Mouse (Mus musculus) activated CD4-positive, CD25-positive, alpha-beta regulatory T cell (primary cell): ENCODE data around the gene Fam160a2. TPM values are rescaled to one million over a fixed set of nuclear protein-coding genes. Genes with fewer than 3 reads are reported as not detected.

Source experiments
- polyA plus RNA-seq, 2 experiments: library from polyadenylated mRNA; unstranded; fragments of 100-300 nt; shearing (Covaris generic); gene quantifications; one replicate each; pipeline ENCODE4 v1.2.1; 2017

Gene Fam160a2
- polyA plus RNA-seq: 10 to 100 TPM; 18.2 to 23.4 TPM

DNA sequence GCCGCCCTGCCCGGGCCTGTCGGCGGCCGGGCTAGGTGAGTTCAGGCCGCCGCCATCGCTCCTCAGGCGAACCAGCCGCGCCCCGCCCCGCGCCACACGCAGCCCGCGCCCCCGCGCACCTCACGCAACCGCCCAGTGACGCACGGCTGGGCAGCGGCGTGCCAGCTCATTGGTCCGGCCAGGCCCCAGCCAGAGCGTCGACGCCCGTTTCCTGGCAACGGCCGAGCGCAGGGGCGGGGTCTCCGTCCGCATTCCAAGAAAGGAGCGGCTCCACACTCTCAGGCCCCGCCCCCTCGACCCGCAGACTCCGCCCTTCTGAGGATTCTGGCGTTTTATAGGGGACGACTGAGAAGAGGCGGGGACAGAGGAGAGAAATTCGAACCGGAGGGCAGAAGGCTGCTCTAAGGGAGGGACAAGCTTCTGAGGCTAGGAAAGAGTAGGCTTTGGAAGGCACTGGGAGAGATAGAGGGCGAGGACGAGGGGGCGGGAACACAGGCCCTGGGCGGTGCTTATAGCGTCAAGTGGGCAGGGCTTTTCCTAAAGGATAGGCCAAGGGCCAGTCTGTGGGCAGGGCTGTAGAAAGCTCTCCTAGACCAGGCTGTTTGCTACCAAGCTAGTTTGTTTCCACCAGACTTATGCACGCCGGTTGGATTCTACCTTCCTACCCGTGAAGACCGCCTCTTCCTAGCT lies at the start of gene Fam160a2:
Fam160a2 (minus strand) TSS at position 120 of the 690 bp plus-strand sequence.

DNA sequence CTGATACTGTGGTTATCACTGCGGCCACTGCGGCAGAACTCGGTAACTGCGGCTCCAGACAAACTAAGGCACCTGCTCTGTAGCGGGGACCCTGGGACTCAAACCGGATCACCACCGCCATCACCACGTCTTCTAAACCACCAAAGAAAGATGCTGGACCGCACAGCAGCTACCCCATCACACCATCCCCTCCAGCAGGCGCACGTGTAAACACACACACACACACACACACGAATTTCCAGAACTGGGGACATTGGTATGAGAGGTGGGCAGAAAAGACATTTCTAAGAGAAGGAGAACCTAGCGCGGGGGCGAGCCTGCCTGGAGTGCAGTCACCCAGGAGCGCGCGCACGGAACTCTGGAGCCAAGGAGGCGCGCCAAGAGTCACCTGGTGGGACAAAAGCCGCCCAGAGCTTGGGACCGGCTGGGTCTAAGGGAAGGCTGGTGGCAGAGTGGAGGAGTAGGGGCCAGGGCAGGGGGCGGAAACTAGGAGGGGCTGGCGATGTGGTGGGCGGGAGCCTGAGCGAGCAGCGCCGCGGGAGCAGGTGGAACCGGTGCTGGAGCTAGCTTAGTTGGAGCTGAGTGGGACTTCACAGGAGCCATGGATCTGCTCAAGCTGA lies 25.7 kb upstream of the Fam160a2 start, which contains the start of gene Cckbr:
Cckbr (plus strand) TSS at position 308 of the 620 bp plus-strand sequence.

DNA sequence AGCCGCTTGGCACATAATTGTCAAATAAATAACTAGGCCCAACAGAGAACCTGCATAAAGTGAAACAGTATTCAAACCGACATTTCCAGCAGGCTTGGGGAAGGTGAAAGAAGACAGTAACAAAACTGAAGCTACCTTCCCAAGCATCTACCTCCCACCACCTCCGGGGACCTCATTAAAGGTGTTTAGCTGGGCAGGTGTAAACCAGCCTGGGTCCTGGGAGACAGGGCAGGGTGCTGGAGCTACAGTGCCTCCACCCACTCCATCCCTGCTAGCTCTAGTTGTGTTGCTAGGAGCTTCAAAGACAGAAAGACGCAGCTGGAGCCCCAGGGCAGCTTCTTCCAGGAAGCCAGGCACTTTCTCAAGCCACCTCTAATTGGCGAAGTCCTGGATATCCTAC lies 4.4 kb upstream of the Fam160a2 start, which contains the start of gene Cnga4:
Cnga4 (plus strand) TSS at position 301 of the 400 bp plus-strand sequence.

DNA sequence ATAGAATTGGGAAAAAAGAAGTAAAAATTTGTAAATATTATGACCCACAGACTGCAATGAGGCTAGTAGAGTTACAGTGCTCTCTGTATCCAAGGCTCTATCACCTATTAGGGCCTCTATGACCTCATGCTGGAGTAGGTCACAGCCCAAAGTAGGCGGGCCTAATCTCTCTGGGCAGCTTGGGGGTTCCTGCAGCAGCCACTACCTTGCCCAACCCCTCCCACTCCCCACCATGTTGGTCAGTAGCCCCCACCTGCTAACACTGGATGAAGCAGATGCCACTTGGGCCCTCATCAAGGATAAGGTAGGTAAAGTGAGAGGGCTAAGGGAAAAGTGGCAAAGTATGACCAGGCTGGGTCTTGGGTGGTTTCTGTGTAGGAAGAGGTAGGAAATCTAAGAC lies 25.0 kb downstream of the Fam160a2 start, which contains the start of gene Gm5901:
Gm5901 (plus strand) TSS at position 173 of the 400 bp plus-strand sequence.

DNA sequence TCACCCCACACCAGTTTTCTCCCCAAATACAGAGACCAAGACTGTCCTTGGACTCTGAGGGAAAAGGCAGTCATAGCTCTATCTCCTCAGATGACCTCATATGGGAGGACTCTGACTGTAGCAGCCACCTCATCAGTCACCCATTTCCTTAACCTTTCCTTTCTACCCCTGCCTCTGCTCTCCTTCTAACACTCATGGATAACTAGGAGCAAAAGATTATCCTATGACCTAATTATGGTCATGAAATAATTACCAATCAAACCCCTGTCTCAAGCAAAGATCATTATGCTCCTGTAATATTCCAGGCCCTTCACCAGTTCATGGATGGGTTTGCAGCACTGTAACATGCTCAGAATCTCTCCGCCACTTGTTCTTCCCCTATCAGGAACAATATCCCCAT lies 31.9 kb downstream of the Fam160a2 start, which contains the start of gene Olfr692:
Olfr692 (plus strand) TSS at position 301 of the 400 bp plus-strand sequence.

DNA sequence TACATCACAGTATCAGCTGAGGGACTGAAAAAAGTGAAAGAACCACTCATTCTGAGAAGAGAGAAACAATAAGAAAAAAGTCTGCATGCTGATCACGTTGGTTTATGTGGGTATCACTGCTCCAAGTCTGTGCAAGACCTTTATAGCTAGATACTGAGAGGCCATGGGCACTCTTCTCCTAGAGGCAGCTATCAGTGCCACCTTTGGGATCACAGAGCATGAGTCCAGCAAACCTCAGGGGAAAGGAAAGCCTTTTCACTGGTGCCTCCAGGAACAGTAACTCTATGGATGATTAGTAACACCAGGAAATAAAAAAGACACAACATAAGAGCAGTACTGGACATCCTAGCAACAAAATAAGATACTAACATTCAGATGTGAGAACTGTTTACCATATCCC lies 57.7 kb downstream of the Fam160a2 start, which contains the start of gene Olfr691:
Olfr691 (minus strand) TSS at position 101 of the 400 bp plus-strand sequence.

DNA sequence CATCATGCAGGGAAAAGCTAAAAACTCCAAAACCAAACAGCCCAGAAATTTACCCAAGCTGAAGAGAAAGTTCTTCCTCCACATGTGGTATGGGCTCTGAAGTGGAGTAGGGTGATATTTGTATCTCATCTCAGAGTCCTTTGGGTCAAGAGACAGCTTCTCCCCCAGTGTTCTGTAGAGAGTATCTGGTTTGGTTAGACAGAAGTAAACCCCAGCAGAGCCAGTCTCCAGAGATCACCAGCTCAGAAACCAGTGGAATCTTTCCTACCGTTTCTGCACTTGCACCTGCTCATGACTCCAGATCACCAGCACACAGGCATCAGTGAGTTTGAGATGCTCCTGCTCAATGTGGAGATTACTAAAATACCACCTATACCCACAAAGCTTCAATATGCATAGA lies 65.8 kb downstream of the Fam160a2 start, which contains the start of gene Olfr690:
Olfr690 (minus strand) TSS at position 101 of the 400 bp plus-strand sequence.

Other genes starting within 250 kb of the Fam160a2 start
- gene Olfr684, start 236.4 kb downstream of the Fam160a2 start, polyA plus RNA-seq: not detected
- not detected for gene Olfr685, start 214.0 kb downstream of the Fam160a2 start, polyA plus RNA-seq
- gene Olfr686, start 192.6 kb downstream of the Fam160a2 start, polyA plus RNA-seq: not detected
- gene Olfr688, start 112.0 kb downstream of the Fam160a2 start, polyA plus RNA-seq: not detected
- under 1 TPM in 1 of 2 experiments, not detected in 1; 0.02 TPM for gene Olfr689, start 88.9 kb downstream of the Fam160a2 start, polyA plus RNA-seq
- gene Olfr690, start 66.0 kb downstream of the Fam160a2 start, polyA plus RNA-seq: under 1 TPM in 1 of 2 experiments, not detected in 1; 0.09 TPM
- gene Olfr691, start 57.8 kb downstream of the Fam160a2 start, polyA plus RNA-seq: not detected
- gene Olfr692, start 31.8 kb downstream of the Fam160a2 start, polyA plus RNA-seq: not detected
- gene Gm5901, start 25.0 kb downstream of the Fam160a2 start, polyA plus RNA-seq: not detected
- not detected for gene Cnga4, start 4.5 kb upstream of the Fam160a2 start, polyA plus RNA-seq
- not detected for gene Cckbr, start 25.7 kb upstream of the Fam160a2 start, polyA plus RNA-seq
- gene Cavin3, start 82.2 kb upstream of the Fam160a2 start, polyA plus RNA-seq: under 1 TPM in 1 of 2 experiments, not detected in 1; 0.31 TPM
- gene Smpd1, start 154.3 kb upstream of the Fam160a2 start, polyA plus RNA-seq: 10 to 100 TPM; 31.7 to 63.8 TPM
- gene Apbb1, start 181.6 kb upstream of the Fam160a2 start, polyA plus RNA-seq: 1 to 10 TPM; 1.8 to 10.0 TPM
- under 1 TPM; 0.21 to 0.29 TPM for gene Hpx, start 200.1 kb upstream of the Fam160a2 start, polyA plus RNA-seq
- 1 to 10 TPM; 6.8 to 8.5 TPM for gene Trim3, start 233.5 kb upstream of the Fam160a2 start, polyA plus RNA-seq
- 100 to 1,000 TPM; 220 to 263 TPM for gene Timm10b, start 240.0 kb upstream of the Fam160a2 start, polyA plus RNA-seq
- 10 to 100 TPM; 19.6 to 26.2 TPM for gene Arfip2, start 240.4 kb upstream of the Fam160a2 start, polyA plus RNA-seq
- 10 to 100 TPM; 10.1 to 13.8 TPM for gene Gm45799, start 240.5 kb upstream of the Fam160a2 start, polyA plus RNA-seq